Mouse (Mus musculus): ENCODE measurements around the gene Lyrm9.

Gene Lyrm9

DNA sequence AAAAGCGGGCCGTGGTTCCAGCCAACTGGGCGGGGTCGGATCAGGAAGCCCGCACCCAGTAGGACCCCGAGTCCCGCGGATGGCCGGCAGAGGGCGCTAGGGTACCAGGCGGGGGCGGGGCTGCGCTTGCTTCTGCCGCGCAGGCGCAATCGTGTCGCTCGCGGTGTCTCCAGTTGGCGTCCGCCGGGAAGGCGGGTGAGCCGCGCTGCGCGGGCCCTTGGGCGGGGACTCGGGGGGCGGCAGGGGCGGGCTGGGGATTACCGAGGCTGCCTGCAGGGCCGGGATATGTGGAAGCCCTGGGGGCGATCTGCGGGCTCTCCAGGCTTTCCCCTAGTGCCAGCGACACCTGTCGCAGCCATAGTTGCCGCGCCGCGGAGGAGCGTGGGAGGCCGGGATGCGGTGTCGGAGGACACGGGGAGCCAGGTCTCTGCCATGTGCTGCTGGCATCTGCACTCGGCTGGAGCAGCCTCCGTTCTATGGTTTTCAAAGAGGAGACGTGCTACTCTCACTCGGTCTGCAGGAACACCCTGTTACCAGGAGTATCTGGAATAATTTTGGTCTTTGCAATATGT is at the start of gene Lyrm9:
TSS of gene Lyrm9 (plus strand) at position 143 of the 572 bp plus-strand sequence.
- peak; percentile 92 for DNase-seq (ENCODE audit: low read depth, low spot score)

DNA sequence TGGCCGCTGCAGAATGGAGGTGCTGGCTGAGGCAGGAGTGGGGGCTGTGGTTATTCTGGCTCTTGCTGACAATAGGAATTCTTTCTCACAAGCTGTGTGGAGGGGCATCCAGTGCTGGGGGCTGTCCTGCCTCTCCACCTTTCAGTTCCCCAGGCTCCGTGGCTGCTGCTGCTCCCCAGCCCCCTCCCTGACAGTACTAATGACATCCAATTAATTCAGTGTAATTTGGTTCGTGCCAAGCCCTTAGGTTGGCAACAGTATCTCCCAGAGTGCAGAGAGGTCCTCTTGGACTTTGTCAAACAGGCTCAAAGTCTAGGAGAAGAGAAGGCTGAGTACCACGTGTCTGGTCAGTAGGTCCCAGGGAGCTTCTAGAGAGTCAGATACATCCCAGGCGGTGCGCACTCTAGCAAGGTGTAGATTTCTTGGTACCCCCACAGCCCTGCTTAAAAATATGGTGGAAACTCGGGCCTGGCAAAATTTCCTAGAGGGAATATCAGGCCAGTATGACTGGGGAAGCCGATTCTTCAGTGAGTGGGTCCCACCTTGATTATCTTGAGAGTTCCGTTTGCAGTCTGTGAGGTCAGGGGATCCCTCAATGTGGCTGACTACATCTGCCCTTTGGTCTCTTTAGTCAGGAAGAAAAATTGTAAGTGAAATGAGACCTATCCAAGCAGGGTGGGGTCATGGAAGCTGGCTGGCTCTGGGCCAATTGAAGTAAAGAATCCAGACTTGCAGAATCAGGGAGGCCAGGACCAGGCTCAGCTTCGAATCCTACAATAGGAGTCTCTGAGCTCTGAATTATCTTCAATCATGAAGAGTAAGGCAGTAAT is 48.3 kb upstream of the Lyrm9 start:
- DNase-seq (ENCODE audit: low read depth, low spot score), result no peak

DNA sequence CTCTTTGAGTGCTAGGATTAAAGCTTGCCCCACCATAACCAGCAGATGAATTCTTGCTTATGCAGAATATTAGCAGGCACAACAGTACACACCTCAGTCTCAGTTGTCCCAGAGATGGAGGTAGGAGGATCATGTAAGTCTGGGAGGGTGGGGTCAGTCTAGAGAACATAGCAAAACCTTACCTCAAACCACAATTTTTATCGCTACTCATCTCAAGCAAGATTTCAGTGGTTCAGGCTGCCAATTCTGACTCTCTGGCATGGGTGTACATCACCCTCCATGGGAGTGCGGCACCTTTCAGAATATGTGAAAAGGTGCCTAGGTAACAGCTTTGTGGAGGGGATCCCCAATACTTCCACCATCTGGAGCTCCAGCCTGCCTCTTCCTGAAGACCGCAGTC is 46.4 kb upstream of the Lyrm9 start:
- peak; percentile 67 for DNase-seq (ENCODE audit: low read depth, low spot score)

DNA sequence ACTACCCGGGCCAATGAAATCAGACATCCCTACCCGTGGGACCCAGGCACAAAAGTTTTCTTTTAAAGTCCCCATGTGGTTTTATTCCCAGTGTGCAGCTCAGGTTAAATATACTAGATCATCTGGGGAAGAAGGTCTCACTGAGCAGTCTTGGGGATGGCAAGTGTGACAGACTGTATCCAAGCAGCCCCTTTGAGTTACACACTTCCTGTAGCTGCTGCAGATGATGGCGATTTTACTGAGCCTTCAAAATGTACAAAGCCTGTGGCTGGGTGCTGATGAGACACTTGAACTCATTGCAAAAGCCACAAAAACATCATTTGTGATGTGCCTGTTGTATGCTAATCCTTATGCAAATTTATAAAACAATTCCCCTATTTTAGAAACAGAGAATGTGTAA is 45.8 kb upstream of the Lyrm9 start:
- peak; percentile 40 for DNase-seq (ENCODE audit: low read depth, low spot score)

DNA sequence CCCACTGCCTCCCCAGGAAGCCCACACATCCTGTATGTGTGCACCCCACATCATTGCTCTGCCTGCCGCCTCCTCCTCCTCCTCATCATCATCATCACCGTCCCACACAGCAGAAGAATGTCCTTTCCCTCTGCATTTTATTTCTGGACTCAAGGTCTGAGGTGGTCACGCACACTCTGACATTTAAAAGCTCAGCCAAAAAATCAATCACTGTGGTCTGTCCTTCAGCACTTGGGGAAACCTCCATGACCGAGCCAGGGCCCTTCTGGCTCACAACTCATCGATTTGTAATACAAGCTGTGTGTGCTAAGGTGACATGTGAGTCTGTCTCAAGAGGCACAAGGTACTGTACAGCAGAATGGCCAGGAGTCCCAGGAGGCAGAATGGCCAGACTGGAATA is 44.1 kb upstream of the Lyrm9 start:
- DNase-seq (ENCODE audit: low read depth, low spot score), result no peak

DNA sequence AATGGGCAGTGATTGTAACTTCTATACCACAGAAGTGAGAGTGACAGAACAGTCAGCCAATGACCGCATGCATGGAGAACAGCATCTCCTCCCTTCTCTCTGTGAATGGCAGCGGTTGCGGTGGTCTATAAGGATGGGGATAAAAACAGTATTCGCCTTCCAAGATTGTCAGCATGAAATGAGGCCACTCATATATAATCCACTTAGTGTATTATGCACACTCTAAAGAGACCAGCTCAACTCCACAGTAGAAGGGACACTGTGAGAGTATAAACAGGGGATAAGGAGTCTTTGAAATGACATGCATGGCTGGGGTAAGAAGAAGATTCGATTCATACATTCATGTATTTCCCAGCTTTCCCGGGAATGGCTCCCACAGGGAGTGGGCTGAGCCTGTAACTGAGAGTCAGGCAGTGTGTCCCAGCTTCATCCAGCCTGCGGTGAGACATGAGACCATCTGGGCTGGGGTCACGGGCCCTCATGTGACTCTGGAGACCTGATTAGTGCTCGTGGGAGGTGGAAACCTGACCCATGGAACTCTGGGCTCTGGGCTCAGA is 43.5 kb upstream of the Lyrm9 start:
- no peak for DNase-seq (ENCODE audit: low read depth, low spot score)

DNA sequence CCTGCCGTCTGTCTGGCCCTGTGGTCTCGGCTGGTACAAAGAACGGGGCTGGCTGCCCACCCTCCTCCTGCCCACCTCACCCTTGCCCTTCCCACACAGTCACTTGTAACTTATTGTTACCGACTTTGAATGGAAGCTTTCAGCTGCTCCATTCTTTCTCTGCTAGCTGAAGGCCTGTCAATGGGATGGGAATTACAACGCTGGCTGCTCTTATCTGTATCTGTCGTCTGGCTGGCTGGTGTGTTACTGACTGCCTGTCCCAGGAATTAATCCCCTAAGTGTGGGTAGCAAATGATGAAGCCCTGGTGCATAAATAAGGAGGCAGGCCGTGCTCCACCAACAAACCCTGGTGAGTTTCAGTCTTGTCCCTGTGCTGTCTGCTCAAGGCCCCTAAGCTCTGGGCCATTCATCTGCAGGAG is 40.4 kb upstream of the Lyrm9 start:
- DNase-seq (ENCODE audit: low read depth, low spot score), result no peak

DNA sequence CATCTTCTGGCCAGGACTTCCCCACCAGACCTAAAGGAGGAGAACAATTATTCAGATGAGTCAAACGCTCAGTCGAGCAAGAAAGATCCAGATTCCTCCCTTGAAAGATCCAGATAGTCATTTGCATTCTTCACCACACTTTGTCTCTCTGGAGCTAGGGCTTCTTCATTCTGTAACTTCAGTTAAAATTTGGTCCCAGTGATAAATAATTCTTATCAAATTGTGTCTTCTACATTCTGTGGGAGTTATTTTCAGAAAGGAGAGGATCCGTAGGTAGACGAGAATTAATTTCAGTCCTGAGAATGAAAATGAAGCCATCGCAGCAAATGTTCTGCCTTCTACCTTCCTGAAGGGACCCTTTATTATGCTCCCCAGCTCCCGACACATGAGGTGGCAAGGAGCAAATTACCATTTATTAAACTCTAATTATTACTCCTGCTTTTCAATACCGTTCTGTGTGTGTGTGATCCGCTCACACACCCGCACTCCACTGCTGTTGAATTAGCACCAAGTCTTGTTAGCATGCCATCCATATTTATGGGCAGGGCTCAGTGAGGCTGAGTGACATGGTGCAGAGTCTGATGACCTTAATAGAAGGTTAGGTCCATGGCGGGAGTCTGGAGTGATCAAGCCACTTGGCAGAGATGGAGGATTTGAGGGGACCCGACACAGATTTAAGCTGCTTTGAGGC is 36.9 kb upstream of the Lyrm9 start:
- DNase-seq (ENCODE audit: low read depth, low spot score), result no peak

DNA sequence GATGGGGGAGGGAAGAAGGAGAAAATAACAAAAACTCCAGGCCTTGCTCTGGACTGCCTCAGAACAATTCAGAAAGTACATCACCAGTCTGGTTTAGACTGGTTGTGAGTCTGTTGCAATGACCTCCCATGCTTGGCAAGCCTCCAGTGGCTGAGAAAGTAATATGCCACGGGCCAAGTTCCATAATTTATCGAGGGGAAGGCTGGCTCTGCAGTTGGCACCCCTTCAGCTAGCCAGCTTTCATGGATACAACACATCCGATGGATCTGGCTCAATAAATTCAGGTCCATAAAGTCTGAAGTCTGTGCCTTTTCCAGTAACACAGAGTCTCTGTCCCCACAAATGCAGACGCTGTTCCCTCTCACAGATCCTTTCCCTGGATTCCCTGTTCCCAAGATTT is 34.8 kb upstream of the Lyrm9 start:
- DNase-seq (ENCODE audit: low read depth, low spot score), result no peak

DNA sequence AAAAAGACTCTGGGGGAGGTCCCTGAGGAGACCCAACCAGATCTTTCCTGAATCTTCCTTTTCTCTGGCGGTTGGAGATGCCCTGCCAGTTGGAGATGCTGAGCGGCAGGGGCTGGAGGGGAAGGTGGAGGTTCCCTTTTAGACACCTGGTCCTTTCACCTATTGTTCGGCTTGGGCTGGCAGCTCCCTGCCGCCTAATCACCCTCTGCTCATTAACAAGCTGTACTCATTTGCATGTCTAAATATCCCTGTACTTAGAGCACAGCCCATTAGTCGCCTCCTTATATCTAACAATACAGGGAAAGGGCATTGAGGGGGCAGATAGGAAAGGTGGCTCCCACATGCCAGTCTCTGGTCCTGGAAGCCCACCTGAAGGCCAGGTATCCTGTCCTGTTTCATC is 34.3 kb upstream of the Lyrm9 start:
- no peak for DNase-seq (ENCODE audit: low read depth, low spot score)

DNA sequence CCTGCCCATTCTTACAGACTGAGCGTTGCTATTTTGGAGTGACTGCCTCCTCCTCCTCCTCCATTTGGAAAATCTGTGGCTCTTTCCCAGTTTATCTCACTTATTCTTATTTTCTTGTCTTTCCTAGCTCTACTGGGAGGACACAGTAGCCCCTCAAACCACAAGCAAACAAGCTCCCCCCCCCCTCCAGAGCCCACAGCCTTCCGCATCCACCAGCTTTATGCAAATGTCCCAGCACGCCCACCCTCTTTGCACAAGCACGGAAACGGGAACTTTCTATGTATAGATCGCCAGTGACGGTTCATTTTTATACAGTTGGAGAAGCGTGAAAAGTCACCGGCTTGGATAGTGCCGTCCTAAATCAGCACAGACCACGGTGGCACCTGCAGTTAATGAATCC is 33.9 kb upstream of the Lyrm9 start:
- peak; percentile 15 for DNase-seq (ENCODE audit: low read depth, low spot score)

DNA sequence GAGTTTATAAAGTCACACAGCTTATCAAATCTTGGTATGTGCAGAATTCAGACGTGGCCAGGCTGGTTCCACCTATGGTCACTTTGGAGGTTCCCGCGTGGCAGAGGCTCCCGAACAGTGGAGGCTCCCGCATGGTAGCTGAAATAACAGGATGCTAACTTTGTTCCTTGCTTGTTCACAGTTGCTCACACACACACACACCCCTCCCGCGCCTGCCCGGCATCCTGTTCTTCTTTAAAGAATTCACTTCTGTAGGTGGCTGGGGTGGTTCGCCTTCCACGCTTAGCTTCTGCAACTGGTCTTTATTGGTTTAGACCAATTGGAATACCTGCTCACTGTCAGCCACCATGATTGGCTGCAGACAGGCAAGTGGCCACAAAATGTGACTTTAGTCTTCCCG is 33.3 kb upstream of the Lyrm9 start:
- DNase-seq (ENCODE audit: low read depth, low spot score), result peak; percentile 40

DNA sequence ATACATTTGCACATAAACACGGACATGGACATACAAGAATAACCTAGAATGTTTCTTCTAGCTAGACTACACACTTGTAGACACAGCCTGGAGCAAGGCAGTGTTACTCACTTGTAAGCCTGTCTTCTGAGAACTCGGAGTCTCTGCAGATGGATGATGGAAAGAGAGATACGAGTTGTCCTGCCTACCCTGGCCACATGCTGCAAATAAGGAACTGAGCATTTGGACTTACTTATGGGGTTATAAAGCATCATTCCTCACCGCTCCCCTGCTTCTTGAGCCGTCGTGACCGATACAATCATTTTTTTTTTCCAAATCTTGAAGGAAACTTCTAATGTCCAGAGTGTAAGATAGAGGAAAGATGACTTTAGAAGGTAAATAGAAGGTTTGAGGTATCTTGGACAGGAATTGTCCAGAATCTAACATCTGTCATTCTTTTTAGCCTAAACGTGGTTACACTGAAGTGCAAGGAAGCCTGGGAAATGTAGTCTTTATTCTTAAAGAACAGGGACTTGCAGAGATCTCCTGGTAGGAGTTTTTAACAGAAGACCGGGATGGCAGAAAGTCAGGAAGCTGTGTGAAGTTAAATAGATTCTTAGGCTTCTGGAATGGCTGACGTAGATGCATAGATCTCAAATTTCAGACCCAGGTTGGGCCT is 30.2 kb upstream of the Lyrm9 start:
- no peak for DNase-seq (ENCODE audit: low read depth, low spot score)

DNA sequence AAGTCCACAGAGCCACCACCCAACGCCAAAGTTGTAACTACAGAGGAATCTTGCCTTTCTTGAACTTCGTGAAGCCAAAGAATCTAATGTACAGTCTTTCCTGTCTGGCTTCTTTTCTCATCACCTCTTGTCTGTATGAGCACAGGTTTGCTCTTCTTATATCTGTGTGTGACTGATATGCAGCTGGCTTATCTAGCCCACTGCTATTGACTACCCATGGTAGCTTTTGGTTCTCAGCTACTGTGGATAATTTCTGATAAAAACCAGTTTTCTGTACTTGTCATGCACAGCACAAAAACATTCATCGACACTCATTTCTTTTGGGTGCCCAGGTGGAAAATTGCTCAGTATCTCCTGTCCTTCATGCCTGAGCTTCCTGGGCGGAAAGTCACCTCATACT is 25.3 kb upstream of the Lyrm9 start:
- no peak for DNase-seq (ENCODE audit: low read depth, low spot score)

DNA sequence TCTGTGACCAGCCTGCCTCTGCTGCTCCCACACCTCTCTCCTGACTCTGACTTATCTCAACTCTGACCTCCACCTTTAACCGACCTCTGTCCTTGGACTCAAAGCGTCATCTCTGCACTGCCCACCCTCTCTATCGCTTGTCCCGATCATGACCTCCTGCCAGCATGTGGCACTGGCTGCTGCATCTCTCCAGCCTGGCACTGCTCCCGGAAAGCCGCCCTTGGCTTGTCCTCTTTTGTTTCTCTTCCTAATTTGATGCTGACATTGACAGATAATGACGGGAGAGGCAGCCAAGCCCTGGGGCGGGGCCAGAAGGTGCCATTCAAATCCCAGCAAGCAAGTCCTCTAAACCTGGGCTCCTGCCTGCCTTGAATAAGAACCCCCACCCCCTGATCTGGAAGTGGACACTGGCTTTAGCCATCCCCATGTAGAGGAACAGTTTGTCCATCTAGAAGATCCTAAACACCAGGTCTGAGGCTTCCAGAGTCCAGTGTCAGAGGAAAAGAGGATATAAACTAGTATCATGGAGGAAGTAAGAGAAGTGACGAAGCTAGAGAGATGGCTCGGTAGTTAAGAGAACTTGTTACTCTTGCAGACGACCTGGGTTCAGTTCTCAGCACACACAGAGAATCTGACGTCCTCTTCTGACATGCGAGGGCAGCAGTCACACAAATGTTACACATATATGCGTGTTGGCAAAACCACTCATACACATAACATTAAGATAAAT is 22.6 kb upstream of the Lyrm9 start:
- no peak for DNase-seq (ENCODE audit: low read depth, low spot score)

DNA sequence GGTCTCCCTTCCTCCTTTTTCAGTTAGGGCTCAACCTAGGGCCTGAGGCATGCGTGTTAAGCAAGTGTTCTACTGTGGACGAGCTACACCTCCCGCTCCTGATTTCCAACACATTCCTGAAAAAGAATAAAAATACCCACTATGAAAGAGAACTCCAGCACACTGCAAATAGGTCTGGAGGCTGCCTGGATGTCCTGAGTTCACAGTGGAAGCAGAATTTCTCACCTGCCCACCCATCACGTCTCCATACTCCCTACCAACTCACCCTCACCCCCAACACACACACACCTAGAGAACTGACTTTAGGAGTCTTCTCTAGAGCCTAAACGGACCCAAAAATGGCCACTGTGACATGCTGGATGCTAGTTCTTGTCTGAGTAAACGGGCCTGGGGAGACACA is 21.8 kb upstream of the Lyrm9 start:
- no peak for DNase-seq (ENCODE audit: low read depth, low spot score)

DNA sequence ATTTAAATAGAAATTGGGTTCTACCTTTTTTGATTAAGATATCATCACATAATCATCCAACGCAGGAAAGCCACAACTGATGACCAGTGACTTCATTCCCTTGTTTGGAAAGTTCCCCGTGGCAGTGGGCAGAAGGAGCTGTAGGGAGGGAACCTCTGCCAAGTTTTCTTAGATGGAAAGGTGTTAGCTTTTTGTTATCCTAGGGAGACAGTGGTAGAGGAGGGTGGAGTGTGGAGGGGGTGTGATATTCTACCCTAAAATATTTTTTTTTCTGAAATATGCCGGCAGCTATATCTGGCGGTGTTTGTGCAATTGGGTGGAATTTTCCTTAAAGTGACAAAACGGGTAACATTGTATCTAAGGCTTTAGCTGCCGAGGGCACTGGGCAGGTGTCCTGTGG is 21.2 kb upstream of the Lyrm9 start:
- no peak for DNase-seq (ENCODE audit: low read depth, low spot score)

DNA sequence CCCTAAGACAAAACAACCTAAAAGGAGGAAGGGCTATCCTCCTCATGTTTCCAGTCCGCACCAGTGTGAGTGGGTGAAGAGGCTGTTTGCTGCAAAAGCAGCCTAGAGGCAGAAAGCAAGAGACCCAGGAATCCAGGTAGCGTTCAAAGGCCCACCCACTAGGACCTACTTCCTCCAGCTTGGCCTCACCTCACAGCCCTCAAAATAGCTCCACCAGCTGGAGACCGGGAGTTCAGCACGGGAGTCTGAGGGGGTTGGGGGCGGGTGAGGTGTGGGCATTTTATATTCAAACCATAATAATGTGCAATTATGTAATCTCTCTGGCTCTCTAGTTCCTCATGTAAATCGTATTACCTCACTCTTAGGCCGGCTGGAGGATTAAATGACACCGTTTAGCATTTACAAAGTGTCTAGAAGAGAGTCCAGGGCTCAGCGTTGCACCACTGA is 20.7 kb upstream of the Lyrm9 start:
- no peak for DNase-seq (ENCODE audit: low read depth, low spot score)

DNA sequence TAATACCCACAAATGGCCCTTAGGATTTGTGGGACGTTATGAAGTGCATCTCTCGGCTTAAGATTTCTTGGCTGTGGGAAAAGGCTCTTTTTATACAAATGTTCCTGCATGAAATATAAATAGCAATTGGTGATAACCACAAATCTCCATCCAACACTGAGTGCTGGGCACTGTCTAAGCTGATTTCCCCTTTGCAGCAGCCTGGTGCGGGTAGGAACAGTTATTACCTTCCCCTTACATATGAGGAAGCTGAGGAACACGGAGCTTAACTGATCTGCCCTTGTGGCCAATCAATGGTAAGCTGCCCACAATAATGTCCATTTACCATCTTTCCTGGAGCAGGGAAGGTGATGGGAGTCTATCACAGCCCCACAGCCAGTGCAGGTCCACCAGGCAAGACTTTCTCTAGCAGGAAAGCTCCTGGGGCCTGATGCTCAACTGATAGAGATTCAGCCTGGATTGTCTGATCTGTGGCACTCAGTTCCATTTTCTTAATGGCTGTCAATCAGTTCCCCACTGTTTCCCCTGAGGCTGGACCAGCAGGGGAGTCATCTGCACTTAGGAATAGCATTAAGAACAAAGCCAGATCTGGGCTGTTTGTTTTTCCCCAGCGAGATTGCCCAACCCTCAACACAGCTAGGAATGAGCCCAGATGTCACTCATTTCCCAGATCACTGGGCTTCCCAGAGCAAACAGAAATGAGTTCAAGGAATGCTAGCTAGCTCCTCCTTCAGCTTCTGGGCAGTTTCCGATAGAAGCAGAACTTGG is 18.9 kb upstream of the Lyrm9 start:
- DNase-seq (ENCODE audit: low read depth, low spot score), result no peak

DNA sequence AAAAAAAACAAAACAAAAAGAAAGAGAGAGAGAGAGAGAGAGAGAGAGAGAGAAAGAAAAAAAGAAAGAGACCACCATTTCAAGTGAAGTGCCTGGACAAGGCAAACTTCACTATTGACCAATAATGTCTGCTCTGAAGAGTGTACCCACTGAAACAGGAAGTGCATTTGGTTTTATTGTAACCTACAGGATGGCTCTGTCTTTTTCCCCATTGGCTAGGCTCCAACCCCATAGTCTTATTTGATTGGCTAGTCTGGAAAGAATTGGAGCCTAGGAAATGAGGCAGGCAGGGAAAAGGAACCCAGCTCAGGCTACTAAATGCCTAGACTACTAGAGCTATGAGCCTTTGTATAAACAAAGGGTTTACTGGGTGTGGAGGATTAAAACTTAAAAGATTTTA is 17.0 kb upstream of the Lyrm9 start:
- no peak for DNase-seq (ENCODE audit: low read depth, low spot score)

All from CD4-positive helper T cell, adult 2 months (primary cell).